Mouse (Mus musculus): Measurements from ENCODE around the gene Atp5s.

GRCm38 (mm10) chr12:69741965-69742364, 17.2 kb downstream of the Atp5s start:
- TF ChIP-seq POLR2A (IDR thresholded peaks at IDR 0.05; ENCODE audit: borderline replicate concordance, extremely low read depth, low read depth, low read length) (no peak), CTCF (IDR thresholded peaks at IDR 0.05; ENCODE audit: insufficient read depth, low read length) (no peak)

Measured in lung, adult 2 months (tissue).